Mouse (Mus musculus): Measurements from ENCODE around the gene Reep6.

DNA sequence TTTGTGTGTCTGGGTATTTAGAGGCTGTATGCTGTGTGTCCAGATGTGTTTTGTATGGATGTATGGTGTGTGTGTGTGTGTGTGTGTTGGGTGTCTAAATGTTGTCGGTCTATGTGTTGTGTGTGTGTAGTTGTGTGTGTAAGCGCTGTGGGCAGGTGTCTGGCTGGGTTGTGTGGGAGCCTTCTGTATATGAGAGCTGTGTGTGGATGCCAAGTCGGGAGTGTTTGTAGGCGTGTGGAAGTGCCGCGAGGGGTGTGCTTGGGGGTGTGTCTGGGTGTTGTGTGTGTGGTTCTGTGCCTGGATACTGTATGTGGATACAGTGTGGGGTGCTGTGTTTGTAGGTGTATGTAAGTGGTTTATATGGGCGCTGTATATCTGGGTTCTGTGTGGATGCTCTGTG, 27.6 kb downstream of the Reep6 start:
- TF ChIP-seq POLR2A (IDR thresholded peaks at IDR 0.05; ENCODE audit: low read depth, low read length) (no peak), CTCF (IDR thresholded peaks at IDR 0.05; ENCODE audit: extremely low read depth, insufficient read length, insufficient replicate concordance, low read depth, low read length) (no peak)
